Mouse (Mus musculus) forebrain, embryonic 15.5 days (tissue): ENCODE data around the gene Ros1. TPM values are rescaled to one million over a fixed set of nuclear protein-coding genes. Genes with fewer than 3 reads are reported as not detected.

Experiments
- microRNA-seq: library from miRNA; unstranded; fragments of <30 nt; microRNA quantifications from one replicate; pipeline ENCODE4, GENCODE M21; 2016
- polyA plus RNA-seq: library from polyadenylated mRNA; unstranded; fragments of >200 nt; fragmentation: Nextera tagmentation; extraction: Ambion mirVana; gene quantifications from 2 replicates; pipeline ENCODE4 v1.2.1, GENCODE M21; 2015

The Ros1 gene
- polyA plus RNA-seq, 1 experiment from 2014 or later: not detected

Small RNAs within 50 kb of the gene (microRNA-seq; reads per million reads assigned to microRNA genes)
- gene Gm24084: not detected

Other genes starting within 250 kb of the Ros1 start
- gene Vgll2, start 172.7 kb downstream of the Ros1 start, polyA plus RNA-seq: 0.51 and 3.5 TPM in 2 replicates
- 19.9 and 22.0 TPM in 2 replicates for gene Dcbld1, start 38.4 kb upstream of the Ros1 start, polyA plus RNA-seq
- not detected in 2 replicates for gene Gm26741, start 163.5 kb upstream of the Ros1 start, polyA plus RNA-seq
- gene Gopc, start 186.9 kb upstream of the Ros1 start, polyA plus RNA-seq: 23.3 and 23.7 TPM in 2 replicates
- gene Nepn, start 193.7 kb upstream of the Ros1 start, polyA plus RNA-seq: not detected in 2 replicates
- 18.5 and 19.2 TPM in 2 replicates for gene Nus1, start 222.3 kb upstream of the Ros1 start, polyA plus RNA-seq